Mouse (Mus musculus) gonadal fat pad, adult 2 months (tissue): ENCODE measurements around the gene Dhx32. TPM values are rescaled to one million over a fixed set of nuclear protein-coding genes. Genes with fewer than 3 reads are reported as not detected.

Experiments
- DNase-seq: peaks from one replicate; pipeline ENCODE4 v3.0.0-alpha.2; 2012; ENCODE audit warnings: low read depth
- polyA plus RNA-seq: library from polyadenylated mRNA; depleted of rRNA; stranded (reverse); fragments of >200 nt; gene quantifications from 2 replicates; pipeline ENCODE4 v1.2.3, GENCODE M21; 2012

Gene Dhx32
- polyA plus RNA-seq, 1 experiment = 69.0 TPM

GRCm38 (mm10) chr7:133775179-133775578 lies 7.3 kb downstream of the Dhx32 start:
- no peak for DNase-seq

GRCm38 (mm10) chr7:133768517-133768916 lies 14.0 kb downstream of the Dhx32 start:
- no peak for DNase-seq

- no peak for DNase-seq
Measured at GRCm38 (mm10) chr7:133768027-133768426, 14.5 kb downstream of the Dhx32 start.

- no peak for DNase-seq
Measured at GRCm38 (mm10) chr7:133765849-133766243, 16.7 kb downstream of the Dhx32 start.

GRCm38 (mm10) chr7:133765240-133765848 lies 17.2 kb downstream of the Dhx32 start:
- DNase-seq = no peak

GRCm38 (mm10) chr7:133764425-133764824 lies 18.1 kb downstream of the Dhx32 start:
- DNase-seq = no peak

GRCm38 (mm10) chr7:133762696-133763095 lies 19.8 kb downstream of the Dhx32 start:
- no peak for DNase-seq

- DNase-seq = no peak
Measured at GRCm38 (mm10) chr7:133759611-133760353, 22.7 kb downstream of the Dhx32 start.

GRCm38 (mm10) chr7:133758716-133759115 lies 23.8 kb downstream of the Dhx32 start:
- DNase-seq = no peak

GRCm38 (mm10) chr7:133757961-133758455 lies 24.5 kb downstream of the Dhx32 start:
- no peak for DNase-seq

GRCm38 (mm10) chr7:133751163-133751562 lies 31.4 kb downstream of the Dhx32 start:
- no peak for DNase-seq

GRCm38 (mm10) chr7:133750666-133751065 lies 31.9 kb downstream of the Dhx32 start:
- DNase-seq = no peak

- DNase-seq = no peak
Measured at GRCm38 (mm10) chr7:133748753-133749152, 33.8 kb downstream of the Dhx32 start.

- DNase-seq = no peak
Measured at GRCm38 (mm10) chr7:133747372-133747771, 35.2 kb downstream of the Dhx32 start.

- no peak for DNase-seq
Measured at GRCm38 (mm10) chr7:133744701-133745100, 37.8 kb downstream of the Dhx32 start.

GRCm38 (mm10) chr7:133744209-133744608 lies 38.3 kb downstream of the Dhx32 start:
- no peak for DNase-seq

- DNase-seq = no peak
Measured at GRCm38 (mm10) chr7:133743611-133744010, 38.9 kb downstream of the Dhx32 start.

- DNase-seq = no peak
Measured at GRCm38 (mm10) chr7:133742530-133743325, 39.8 kb downstream of the Dhx32 start.

GRCm38 (mm10) chr7:133740558-133740957 lies 42.0 kb downstream of the Dhx32 start:
- DNase-seq = no peak

GRCm38 (mm10) chr7:133731971-133732645 lies 50.4 kb downstream of the Dhx32 start:
- DNase-seq = no peak

- DNase-seq = no peak
Measured at GRCm38 (mm10) chr7:133730324-133731191, 52.0 kb downstream of the Dhx32 start.
